Mouse (Mus musculus) retina, adult 2 months (tissue): Measurements from ENCODE around the gene Max.

ENCODE experiments used
- DNase-seq: peaks from one replicate; pipeline ENCODE4 v3.0.0-alpha.2; 2012; ENCODE audit warnings: low read depth, low spot score

Gene Max

GRCm38 (mm10) chr12:76961932-76962891 is at the start of gene Max:
Gene Max, minus strand, starts transcription at chr12:76962201.
- peak; percentile 99 for DNase-seq

- DNase-seq = no peak
These were observed 49.2 kb upstream of the Max start for GRCm38 (mm10) chr12:77011092-77011720.

DNA sequence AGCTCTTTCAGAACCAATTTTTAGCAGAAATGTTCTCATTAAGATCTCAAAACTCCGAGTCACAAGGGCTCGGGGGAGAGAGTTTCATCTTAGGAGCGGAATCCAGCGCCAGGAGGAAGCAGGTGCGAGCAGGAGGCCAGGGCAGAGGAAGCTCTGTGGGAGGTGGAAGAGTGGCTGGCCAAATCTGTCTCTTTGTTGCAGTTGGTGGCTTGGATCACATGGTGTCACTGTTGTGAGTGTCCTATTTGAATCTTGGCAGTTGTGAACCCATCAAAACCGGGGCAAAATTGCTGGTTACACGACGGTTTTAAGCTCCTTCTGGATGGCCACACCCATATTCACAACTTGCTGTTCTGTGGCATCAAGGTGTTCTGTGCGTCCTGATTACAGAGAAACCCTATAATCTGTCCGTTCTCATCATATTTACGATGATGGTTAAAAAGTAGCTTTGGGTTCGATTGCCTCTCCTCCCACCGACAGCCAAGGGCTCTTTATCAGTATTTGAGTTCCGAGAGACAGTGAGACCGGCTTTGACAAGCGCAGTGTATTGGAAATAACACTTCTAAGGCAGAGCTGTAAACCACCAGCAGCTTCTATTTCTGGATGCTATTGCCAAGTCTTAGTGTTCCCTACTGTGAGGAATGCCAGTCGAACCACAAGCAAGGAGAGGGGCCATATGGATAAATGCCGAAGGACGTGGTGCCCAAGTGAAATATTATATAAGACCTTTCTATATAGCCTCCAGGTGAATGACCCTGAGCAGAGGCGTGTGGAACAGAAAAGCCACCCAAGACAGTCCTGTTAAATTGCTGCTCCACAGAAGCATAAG is 47.4 kb upstream of the Max start:
- no peak for DNase-seq

DNA sequence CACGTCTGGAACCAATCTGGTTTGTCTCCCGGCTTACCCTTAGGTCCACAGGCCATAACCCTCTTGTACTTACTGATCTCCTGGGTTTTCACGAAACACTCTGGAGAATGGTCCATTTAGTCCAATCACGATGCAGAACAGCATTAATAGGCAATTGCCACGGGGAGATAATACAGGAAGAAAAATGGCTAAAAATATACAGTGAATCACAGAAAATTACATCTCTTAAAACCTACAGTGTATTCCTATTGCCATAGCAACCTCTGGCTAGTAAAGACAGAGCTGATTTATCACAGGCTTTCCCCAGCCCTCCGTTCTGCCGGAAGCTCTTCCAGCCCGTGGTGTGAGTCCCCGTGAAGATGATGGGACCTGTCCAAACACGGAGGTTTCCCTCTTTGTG is 42.9 kb upstream of the Max start:
- no peak for DNase-seq

- no peak for DNase-seq
These were observed 40.7 kb upstream of the Max start for GRCm38 (mm10) chr12:77002551-77003228.

GRCm38 (mm10) chr12:77001312-77001711 is 39.3 kb upstream of the Max start:
- no peak for DNase-seq

- no peak for DNase-seq
These were observed 38.8 kb upstream of the Max start for GRCm38 (mm10) chr12:77000705-77001284.

GRCm38 (mm10) chr12:77000096-77000704 is 38.2 kb upstream of the Max start:
- DNase-seq = peak; percentile 58

GRCm38 (mm10) chr12:76994766-76995165 is 32.8 kb upstream of the Max start:
- DNase-seq = no peak

DNA sequence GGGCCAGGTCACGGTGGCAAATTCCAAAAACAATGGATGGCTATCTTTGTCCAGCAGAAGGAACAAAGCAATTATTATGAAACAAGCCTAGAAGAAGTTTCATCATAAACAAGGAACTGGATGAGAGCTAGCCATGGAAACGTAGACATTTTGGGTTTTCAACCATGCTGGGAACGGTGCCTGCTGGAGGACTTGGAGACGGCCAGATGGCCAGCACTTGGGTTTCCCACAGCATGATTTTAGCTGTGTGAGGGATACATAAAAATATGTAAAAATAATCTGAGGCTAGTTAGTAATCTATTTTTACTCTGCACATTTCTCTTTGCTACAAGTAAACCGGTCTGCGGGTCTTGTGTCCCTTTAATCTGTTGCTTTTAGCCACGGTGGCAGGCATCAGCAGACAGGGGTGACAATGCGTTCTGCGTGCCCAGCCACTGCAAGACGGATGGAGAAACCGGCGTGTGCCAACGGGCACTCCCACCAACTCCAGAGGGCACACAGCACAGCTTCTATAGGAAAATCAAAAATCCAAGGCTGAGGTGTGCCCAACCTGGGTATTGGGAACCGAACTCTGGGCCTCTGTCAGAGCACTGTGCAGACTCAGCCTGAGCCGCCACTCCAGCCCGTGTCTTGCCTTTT is 31.0 kb upstream of the Max start:
- no peak for DNase-seq

DNA sequence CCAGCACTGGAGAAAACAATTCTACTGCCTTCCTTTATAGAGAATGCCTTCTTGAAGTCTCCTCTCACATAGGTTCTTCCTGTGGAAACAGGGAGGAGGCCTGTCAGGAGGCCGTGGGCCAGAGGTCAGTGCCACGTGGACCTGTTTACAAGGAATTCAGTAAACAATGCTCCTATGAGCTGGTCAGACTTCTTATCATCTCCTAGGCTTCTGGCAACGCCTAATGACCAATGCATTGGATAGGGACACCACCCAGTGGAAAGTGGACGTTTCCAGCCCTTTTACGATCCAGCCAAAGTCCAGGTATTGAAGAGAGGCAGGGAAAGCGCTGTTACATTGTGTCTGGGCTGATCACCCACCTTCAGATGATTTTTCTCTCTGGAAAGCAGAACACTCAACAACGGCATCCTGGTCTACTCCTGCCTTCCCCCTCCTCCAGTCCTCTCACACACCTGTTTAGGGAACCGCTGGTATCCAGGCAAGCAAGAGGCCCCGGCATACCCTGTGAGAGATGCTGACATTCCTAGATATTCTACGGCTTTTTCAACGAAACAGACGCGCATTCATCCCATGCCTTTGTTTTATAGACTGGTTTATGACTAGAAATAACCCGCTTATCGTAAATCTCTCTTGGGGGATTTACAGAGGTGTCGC is 20.9 kb upstream of the Max start:
- no peak for DNase-seq

GRCm38 (mm10) chr12:76979530-76979929 is 17.5 kb upstream of the Max start:
- no peak for DNase-seq

DNA sequence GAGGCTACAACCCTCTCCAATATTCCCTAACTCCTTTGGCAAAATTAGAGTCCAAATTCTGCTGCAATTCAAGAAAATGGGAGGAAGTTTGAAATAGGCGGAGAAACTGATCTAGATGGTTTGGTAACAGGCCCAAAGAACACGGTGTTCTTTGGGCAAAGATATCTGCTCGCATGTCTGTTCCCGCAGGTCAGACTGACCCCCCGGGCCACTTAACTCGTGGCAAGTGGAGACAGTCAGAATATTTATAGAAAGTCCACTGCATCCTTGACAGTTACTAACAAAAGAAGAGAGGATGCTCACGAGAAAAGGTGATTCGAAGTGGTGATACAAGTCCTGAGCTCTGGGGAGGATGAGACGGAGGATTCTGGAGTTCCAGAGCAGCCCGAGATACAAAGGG is 10.7 kb upstream of the Max start:
- no peak for DNase-seq

DNA sequence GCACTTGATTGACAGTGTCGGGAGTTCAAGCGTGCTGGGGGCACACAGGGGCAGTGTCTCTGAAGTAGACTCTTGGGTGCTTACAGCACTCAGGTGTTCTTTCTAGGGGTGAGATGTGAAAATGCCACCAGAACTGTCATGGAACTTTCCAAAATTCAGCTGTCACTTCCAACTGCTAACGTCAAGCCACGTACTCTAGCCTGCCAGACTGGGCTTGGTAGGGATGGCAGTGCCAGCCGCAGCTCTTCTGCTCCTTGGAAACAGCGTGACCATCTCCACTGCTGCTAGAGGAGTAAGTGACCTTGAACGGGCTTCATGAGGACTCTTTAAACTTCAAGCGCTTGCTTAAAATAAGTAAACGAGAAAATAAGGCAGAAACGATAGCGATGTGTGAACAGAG is 10.2 kb upstream of the Max start:
- no peak for DNase-seq

DNA sequence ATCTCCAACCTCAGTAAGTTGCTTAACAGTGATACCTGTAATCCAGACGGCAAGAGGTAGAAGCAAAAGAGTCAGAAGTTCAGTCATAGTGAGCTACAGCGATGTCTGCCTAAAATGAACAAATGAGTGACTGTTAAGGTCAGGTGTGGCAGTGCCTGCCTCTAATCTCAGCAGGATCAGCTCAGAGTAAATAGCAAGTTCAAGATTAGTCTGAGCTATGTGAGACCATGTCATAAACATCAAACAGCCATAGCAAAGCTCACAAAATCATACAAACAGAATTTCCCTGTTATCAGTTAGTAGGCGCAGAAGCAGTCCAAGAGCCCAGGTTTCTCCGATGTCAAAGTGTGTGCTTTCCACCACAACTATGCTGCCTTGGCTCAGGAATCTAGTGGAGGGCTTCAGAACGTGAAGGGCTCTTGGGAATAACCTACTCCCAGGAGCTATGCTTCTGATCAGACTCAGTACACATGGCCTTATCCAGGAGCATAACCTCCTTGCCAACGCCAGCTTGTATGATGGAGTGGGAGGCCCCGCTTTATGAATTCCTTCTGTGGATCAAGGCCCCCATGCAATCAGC is 9.7 kb upstream of the Max start:
- DNase-seq = no peak

- DNase-seq = no peak
These were observed 3.9 kb upstream of the Max start for GRCm38 (mm10) chr12:76965876-76966275.

DNA sequence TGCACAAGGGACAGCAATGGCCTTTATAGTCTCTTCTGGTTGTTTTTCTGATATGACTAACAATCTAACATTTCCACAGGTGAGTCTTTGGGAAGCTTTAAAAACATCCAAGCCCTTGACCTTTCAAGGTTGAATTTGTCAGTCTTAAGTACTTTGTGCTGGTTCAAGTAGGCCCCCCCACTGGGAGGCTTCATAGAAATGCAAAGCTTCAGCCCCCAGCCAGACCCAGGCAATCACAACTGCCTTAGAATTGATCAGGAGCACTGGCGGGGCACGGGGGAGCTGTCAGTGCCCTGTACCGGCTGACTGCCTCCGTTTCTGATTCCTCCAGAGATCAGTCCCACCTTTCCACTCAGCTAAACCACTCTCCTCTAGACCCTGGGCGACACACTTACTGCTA is 3.1 kb upstream of the Max start:
- DNase-seq = no peak

DNA sequence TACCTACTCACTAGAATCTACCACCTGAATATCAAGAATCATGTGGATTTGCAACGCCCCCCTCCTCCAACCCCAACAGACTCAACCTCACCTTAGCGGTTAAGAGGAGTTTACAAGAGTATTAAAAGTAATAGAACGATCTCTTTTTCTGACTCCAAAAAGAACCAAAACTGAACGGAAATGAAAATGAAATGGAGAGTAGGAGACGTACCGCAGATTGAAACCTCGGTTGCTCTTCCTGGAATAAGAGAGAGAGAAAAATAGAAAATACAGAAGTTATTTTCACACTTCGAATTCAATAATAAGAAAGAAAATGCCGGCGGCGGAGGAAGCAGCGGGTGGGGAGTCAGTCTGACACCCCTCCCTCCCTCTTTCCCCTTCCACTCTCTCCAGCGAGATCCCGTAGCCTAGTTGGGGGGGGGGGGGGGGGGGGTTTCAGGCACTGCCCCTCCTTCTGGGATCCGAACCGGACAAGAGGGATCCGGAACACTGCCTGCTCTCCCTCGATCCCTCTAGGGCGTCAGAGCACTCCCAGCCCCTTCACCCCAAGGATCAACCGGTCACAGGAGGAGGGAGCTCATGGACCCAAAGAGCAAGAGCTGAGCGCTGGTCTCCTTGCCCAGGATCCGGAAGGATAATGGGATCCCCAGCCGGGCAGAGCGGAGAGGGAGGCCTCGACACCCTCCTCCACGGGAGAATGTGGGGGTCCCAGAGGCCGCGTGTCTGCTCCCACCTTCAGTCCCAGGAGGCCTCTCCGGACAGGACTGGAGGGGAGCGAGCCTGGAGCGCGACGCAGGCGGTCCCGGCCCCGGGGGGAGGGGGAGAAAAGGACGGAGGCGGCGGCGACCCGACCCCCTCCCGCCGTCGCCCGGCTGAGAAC is 709 bp downstream of the Max start:
- DNase-seq = no peak
